Mouse (Mus musculus) embryonic fibroblast, embryonic 13.5 days (primary cell): ENCODE measurements around the gene Ppp6c.

Experiments used
- CTCF ChIP-seq: IDR thresholded peaks from 2 replicates; pipeline ENCODE4 v1.5.1; 2011; ENCODE audit warnings: mild to moderate bottlenecking, control low read depth, low read length, moderate library complexity, borderline replicate concordance; ENCODE audit not compliant: insufficient read depth
- POLR2A ChIP-seq: IDR thresholded peaks from 2 replicates; pipeline ENCODE4 v1.6.1; 2011; ENCODE audit warnings: low read depth, mild to moderate bottlenecking, control low read depth, low read length, moderate library complexity

- TF ChIP-seq POLR2A (no peak), CTCF (no peak)
Observed at GRCm38 (mm10) chr2:39226731-39227130, 480 bp upstream of the Ppp6c start.
